Mouse (Mus musculus): ENCODE data around the gene Bcl7b.

Bcl7b gene

DNA sequence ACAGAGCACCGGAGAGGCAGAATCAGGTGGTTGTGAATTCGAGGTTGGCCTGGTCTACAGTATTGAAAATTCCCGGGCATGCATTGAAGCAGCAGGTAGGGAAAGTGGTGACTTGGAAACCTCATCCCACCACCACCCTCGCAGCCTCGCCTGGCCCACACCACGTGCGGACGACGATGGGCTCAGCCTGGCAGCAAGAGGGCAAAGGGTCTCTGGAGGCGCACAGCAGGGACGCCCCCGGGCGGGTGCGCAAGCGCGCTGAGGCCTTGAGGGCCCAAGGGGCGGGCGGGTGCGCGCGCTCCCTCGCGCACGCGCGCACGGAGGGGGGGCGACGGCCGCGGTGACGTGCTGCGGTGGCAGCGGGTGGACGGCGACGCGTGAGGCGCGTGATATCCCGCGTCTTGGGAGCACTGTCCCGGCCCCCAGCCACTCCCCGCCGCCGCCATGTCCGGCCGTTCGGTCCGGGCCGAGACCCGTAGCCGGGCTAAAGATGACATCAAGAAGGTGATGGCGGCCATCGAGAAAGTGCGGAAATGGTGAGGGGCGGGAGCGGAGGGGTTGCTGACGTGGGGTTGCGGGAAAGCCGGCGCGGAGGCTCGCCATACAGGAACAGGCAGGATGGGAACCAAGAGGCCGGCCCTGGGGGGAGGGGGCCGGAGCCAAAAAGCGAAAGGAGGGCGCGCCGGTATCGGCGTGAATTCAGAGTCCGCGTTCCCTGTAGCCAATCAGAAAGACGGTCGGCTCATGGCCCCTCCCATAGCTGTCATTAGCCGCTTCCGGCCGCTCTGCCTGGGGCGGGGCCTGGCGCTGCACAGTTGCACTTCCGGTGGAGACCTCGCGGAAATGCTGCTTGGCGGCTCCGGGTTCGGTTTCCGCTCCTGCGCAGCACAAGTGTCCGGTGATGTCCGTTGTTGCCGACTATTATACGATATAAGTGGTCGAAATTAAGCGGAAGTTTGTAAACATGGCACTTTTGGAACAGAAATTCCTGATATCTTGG lies at the start of gene Bcl7b:
Gene Bcl7b (plus strand): TSS at position 221 of the 1,000 bp plus-strand sequence.
- peak; percentile 89 for DNase-seq (ENCODE audit: low read depth, low spot score)

DNA sequence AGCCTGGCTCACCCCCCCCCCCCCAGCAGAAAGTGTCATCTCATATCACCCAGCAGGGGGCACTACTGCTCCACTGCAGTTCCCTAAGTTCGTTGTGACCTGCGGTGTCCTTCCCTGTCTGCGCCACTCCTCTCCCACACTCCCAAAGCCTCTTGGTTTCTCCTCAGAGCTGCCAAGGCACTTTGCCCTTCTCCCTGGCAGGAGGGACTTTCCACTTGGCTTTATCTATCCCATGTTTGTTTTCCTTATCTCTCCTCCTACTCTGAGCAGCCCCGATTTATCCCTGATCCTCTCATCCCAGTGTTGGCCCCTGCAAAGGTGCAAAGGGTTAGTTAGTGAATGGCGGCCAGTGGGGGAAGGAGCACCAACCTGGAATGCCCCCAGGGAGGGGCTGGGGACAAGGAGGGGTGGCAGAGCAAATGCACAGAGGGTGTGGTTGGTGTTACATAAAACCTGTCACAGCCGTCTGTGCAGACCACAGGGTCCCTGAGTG lies 49.4 kb upstream of the Bcl7b start:
- DNase-seq (ENCODE audit: low read depth, low spot score), result peak; percentile 56

DNA sequence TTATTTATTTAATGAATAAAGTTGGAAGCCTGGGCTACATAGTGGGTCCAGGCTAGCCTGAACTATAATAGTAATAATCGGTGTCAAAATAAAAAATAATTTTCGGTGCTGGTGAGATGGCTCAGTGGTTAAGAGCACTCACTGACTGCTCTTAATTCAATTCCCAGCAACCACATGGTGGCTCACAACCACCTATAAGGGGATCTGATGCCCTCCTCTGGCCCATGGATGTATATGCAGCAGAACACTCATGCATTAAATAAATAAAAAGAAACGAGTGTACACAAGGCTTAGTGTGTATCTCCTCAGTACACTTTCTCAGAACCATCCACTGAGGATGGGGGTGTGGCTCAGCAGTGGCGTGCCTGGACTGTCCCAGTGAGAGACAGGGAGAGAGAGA lies 47.3 kb upstream of the Bcl7b start:
- DNase-seq (ENCODE audit: low read depth, low spot score), result no peak

DNA sequence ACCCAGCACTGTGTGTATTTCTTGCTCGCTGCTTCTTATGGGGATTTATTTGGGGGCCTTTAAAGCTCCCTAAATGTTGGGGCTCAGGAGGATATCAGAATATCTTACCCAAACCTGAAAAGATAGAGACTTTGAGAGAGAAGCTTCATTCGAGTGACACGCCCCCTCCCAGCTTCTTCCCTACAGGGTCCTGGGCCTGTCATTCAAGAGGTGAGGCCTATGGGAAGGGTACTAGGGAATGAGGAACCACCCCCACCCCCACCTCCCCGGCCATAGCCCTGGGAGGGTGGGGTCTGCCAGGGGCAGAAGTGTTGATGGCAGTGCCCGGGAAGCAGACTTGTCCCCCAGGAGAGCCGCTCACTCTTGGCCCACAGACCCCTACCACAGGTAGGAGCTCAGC lies 42.0 kb upstream of the Bcl7b start:
- no peak for DNase-seq (ENCODE audit: low read depth, low spot score)

DNA sequence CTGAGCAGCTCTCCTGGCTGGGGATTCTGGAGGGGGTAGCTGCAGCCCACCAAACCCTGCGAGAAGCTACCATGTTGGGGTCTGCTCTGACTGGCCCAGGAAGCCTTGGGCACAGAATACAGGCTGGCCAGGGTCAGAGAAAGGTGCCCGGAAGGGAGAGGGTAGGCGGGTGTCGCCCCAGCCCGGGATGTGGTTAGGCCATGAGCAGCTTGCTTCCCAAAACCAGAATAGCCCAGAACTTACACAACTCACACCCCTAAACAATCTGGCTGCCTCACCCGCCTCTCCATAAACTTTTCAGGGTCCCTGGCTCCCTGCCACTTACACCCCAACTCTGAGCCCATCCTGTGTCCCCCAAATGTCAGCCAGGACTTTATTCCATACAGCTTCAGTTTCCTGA lies 40.4 kb upstream of the Bcl7b start:
- DNase-seq (ENCODE audit: low read depth, low spot score), result no peak

DNA sequence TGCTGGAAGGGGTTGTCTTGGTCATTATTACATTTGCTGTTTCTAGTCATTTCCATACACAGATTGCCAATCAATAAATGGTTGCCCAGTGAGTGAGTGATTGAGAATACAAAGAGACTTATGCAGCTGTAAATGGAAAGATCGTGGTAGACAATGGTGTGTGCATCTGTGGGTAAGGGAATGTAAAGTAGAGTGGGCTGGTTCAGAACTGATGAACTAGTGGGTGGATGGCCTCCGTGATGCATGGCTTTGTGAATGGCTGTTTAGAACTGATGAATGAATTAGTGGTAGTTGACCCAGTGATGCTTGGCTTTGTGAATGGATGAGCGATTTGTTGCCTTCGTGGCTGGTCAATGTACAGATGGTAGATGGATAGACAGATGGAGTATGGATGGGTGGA lies 38.3 kb upstream of the Bcl7b start:
- no peak for DNase-seq (ENCODE audit: low read depth, low spot score)

DNA sequence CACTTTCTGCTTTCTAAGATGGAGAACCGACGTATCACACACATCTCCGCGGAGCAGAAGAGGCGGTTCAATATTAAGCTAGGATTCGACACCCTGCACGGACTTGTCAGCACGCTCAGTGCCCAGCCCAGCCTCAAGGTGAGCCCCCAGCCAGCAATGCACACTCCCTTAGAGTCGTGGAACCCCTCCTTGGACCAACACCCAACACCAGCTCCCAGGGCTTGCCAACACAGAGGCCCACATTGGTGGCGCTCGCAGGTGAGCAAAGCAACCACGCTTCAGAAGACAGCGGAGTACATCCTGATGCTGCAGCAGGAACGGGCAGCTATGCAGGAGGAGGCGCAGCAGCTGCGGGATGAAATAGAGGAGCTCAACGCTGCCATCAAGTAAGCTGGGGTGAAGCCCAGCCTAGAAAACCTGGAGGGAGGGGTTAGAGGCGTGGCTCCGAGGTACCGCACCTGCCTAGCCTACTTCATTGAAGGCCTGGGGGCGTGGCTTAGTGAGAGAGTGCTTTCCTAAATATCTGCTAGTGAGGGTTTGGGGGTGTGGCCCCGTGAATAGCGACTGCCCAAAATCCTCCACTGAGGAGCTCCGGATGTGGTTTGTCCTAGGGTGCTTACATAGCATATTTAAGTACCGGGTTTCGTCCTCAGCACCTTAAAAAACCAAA lies 34.2 kb upstream of the Bcl7b start:
- DNase-seq (ENCODE audit: low read depth, low spot score), result no peak

DNA sequence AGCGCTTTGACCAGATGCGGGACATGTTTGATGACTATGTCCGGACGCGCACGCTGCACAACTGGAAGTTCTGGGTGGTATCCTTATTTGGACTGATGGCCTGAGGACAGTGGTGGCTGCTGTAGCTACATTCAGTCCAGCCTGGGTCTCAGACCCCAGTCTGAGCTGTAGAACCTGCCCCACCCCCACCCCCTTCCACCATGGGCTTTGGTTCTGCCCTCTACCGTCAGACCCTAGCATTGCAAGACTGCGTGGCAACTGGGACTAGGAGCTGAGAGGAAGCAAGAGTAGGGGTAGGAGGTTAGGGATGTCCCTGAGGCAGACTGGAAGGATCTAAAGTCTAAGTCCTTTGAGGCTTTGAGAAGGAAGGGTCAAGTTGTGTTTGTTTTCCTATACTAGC lies 33.5 kb upstream of the Bcl7b start:
- peak; percentile 20 for DNase-seq (ENCODE audit: low read depth, low spot score)

DNA sequence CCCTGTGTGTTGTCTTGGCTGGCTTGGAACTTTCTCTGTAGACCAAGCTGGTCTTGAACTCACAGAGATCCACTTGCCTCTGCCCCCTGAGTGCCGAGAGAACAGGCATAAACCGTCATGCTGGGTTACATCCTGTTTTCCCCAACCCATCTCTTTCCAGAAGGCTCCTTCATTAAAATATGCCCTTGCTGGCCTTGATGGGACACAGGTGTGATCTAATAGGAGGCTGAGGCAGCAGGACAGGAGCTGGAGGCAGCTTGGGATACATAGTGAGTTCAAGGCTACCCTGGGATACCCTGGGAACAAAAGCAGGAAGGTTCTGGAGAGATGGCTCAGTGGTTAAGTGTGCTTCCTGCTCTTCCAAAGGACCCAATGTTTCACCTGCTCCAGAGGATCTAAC lies 28.2 kb upstream of the Bcl7b start:
- no peak for DNase-seq (ENCODE audit: low read depth, low spot score)

DNA sequence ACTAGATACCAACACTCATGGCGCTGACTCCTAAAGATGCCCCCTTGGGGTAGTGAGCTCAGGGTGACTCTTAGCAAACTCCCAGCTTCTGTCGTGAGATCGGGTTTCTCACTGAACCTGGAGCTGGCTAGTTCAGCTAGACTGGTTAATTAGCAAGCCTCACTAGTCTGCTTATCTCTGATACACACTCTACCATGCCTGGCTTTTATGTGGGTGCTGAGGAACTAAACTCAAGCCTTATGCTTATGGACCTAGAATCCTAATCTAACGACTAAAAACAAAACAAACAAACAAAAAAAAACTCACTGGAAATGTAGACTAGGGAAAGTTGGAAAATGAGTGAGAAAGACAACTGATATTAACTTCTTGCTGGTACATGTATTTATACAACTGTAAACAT lies 23.6 kb upstream of the Bcl7b start:
- DNase-seq (ENCODE audit: low read depth, low spot score), result no peak

DNA sequence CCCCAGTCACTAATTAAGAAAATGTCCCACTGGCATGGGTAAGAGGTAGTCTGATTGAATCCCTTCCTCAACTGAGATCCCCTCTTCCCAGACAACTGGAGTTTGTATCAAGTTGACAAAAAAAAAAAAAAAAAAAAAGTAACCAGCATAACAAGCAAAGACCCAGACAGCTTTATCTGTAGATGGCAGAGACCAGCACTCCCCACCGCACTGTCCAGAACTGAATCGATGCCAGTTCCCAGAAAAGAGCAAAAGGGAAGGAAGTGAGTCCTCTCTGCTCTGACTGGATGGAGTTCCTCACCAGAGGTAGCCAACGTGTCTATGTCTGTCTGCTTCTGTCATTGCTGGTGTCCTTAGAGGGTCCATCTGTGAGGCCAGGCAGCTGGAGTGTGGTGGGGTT lies 22.6 kb upstream of the Bcl7b start:
- DNase-seq (ENCODE audit: low read depth, low spot score), result no peak

DNA sequence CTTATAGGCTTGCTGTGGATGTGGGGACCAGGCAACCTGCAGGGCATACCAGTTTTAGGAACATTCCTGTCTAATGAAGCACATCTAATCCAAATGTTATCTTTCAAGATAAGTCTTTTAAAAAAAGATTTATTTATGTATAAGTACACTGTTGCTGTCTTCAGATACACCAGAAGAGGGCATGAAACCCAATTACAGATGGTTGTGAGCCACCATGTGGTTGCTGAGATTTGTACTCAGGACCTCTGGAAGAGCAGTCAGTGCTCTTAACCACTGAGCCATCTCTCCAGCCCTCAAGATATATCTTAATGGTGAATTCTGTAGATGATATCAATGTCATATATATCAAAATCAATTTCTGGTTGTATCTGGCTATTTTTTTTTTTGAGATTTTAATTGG lies 22.1 kb upstream of the Bcl7b start:
- DNase-seq (ENCODE audit: low read depth, low spot score), result no peak

DNA sequence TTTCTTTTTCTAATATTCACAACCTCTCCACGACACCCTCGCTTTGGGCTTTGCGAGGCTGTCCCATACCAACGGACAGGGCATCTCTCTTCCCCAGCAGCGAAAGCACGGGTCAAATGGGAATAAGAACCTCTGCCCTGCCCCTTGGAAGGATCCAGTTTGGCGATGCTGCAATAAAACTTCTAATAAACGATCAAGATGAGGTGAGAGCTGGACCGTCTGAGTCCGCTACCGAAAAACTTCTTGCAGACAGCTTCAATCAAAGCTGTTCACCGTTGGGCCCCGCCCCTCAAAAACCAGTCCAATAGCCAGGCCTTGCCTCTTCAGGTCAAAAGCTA lies 19.4 kb upstream of the Bcl7b start:
- no peak for DNase-seq (ENCODE audit: low read depth, low spot score)

DNA sequence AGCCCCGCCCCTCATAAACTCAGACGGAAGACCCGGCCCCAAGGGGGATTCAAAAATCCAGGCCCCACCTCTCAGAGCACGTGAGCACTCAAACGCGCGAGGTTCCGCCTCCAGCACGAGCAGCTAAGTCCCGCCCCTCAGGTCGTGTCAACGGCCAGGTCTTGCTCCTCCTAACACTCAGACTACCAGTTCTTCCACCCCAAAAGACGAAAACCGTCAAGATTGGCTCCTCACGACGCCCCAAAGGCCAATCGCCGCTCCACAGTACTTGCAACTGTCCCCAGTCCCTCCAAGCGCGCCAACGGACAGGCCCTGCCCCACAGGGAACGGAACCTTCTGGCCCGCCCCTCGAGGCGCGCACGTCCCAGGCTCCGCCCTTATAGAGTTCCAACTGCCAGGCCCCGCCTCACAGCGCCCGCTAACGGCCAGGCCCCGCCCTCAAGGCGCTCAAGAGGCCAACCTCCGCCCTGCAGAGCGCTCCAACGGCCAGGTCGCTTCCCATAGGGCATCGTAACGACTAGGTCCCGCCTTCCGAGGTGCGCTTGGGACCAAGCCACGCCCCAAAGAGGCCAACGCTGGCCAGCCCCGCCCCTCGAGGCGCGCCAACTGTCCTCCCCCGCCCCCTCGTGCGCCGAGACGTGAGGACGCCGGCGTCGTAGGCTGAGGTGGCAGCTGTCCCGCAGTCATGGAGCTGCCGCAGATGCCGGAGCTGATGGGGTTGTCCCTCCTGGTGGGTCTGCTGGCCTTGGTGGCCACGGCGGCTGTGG lies 18.8 kb upstream of the Bcl7b start, which contains the start of gene Tbl2:
Gene Tbl2 (plus strand): TSS at position 605 of the 767 bp plus-strand sequence.
- DNase-seq (ENCODE audit: low read depth, low spot score), result peak; percentile 99

DNA sequence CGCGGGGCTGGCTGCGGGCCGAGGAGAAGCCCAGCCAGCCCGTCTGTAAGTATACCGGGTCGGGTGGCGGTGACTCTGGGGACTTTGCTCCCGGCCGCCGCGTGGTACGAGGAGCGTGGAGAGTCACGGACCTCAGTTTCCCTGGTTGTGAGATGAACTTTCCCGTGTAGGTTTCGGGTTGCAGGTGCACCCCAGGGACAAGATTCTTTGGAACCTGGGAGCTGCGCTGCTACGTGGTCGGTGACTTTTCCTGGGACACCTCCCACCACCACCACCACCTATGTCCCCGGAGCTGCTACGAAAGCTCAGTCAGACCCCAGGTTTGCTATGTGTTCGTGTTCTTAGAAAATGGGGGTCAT lies 18.3 kb upstream of the Bcl7b start:
- DNase-seq (ENCODE audit: low read depth, low spot score), result no peak

DNA sequence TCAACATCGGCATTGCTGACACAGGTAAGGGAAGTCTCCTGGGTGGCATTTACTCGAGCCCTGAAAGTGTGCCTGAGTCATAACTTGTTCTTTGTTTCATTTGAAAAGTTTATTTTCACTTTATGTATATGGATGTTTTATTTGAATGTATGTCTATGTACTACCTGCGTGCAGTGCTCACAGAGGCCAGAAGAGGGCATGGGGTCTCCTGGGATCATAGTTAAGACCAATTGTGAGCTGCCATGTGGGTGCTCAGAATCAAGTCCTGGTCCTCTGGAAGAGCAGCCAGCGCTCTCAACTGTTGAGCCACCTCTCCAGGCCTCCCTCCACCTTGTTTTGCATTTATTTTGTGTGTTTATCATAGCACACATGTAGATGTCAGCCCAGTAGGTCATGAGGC lies 11.6 kb upstream of the Bcl7b start:
- DNase-seq (ENCODE audit: low read depth, low spot score), result no peak

DNA sequence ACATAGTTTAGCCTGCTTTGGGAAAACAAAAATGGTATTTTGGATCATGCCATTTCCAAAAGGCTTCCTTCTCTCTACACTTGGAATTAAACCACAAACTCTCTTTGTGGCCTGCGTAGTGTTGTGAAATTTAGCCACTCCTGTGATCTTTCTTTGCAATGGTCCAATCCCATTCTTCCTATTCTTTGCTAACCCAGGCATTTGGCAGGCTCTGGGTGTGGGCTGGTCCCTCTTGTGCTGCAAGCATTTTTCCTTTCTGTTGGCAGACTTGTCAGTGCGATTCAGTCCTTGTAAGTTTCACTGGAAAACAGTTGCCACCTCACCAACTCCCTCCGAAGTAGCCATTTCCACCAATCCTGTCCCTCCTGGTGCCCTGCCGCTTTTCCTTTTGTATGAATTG lies 6.9 kb upstream of the Bcl7b start:
- DNase-seq (ENCODE audit: low read depth, low spot score), result no peak

DNA sequence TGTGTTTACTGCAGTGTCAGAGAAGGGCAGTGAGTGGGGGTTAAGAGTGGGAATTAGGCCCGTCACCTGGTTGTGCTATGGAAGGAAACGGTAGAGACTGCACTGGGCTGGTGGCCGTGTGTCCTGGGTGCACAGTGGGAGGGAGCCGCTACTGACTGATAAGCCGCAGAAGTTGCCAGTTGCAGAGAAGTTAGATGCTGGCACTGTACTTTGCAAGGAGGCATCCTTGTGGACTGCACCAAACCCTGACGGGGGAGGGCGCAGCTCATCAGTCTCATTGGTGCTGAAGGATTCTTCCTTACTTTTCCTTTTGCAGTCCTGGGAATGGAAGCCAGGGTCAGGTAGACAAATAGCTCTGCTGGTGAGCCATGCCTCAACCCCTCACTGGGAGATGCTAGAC lies 6.4 kb upstream of the Bcl7b start:
- DNase-seq (ENCODE audit: low read depth, low spot score), result no peak

DNA sequence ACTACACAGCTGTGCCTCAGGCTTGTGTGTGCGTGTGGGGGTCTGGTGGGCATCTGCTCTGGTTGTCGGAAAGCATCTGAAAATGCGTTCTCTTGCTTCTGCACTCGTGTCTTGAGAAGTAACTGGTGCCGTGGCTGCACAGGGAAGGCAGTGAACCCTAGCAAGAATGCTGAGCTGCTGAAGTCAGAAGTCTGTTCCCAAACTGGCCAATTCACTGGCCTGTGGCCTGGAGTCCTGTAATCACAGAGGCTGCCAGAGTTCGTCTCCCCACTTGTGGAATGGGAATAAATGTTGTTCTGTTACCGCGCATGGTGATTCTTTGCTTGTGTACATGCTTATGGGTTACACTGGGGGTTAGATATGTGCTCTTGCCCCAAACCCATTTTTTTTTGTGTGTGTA lies 5.7 kb upstream of the Bcl7b start:
- DNase-seq (ENCODE audit: low read depth, low spot score), result no peak

DNA sequence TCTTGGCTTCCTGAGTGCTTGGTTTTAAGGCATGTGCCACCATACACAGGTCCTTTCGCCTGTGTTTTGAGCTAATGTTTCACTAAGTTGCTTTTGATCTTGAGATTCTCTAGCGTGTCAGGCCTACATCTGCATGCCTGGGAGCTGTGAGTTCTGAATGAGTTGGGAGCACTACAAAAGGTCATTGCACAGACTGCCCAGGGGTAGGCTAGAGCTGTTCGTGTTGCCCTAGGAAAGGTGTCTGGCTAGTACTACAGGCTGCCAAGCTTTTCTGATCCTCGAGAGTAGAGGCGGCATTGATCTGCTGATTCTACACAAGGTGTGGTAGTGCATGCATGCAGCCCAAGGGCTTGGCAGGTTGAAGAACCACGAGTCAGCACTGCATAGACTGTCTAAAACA lies 5.3 kb upstream of the Bcl7b start:
- no peak for DNase-seq (ENCODE audit: low read depth, low spot score)

DNA sequence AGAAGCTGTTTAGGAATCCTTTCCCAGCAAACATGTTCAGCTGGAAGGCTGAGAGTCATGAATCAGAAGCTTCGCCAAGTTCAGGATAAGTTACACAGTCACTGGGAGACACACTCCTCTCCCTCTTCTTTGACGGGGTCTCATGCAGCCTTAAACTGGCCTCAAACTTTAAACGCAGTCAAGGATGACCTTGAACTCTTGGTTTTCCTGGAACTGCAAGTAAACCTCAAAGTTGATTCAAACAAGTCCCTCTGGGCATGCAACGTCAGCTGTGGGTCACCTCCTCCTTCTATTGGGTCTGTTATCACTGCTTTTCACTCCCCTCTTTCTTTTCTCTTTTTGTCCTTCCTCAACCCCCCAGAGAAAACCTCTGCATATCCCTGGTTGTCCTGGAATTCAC lies 1.2 kb upstream of the Bcl7b start:
- no peak for DNase-seq (ENCODE audit: low read depth, low spot score)

DNA sequence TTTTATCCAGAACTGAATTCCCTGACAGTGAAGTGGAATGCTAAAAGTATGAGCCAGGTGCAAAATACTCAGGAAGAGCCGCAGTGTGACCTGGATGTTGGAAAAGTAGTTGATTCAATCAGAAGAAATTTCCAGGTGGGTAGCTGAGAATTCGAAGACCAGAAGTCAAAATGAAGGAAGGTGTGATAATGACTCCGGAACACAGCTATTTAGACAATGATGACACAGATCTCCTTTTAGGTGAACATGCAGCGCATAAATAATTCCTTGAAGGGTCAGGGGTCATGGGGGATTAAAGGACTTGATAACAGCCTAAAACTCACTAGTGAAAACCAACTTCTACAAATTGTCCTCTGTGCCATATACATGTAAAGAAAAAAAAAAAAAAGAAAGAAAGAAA lies 614 bp upstream of the Bcl7b start:
- DNase-seq (ENCODE audit: low read depth, low spot score), result no peak

All from retina, postnatal 7 days (tissue).